Mouse (Mus musculus) cerebellum, postnatal 10 days (tissue): ENCODE measurements at regions not wholly inside any gene's neighbourhood (a gene's known extent, or its start where the extent isn't known, plus 50 kb on each side); places are given as distances from the start of the nearest gene placed in this dataset.
"Not testable (repeated sequence)": the region's sequence is repeated elsewhere in the genome, so short reads cannot be mapped to it uniquely, and the experiment has no call there.

Experiments
- DNase-seq, 2 experiments: peaks; one replicate each; pipeline ENCODE4 v3.0.0; 2021; ENCODE audit warnings: mixed read lengths in 2 of 2

DNA sequence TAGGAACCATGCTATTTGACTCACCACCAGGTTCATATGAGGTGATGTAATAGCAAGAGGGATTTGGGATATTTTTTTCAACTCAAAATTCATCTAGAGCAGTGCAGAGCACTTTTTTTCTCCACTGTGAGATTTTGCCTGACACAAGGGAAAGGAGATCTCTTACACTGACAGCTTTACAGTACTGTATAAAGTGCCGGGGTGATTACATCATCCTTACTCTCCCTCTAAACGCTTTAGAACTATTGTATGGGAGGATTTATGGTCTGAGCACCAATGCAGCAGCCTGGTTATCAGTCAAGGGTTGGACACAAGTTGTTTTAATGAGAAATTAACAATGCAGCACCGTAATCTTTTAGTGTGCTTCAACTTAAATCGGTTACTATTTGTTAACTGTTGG lies 196.5 kb downstream of the Bmp2 start:
- no peak for DNase-seq

DNA sequence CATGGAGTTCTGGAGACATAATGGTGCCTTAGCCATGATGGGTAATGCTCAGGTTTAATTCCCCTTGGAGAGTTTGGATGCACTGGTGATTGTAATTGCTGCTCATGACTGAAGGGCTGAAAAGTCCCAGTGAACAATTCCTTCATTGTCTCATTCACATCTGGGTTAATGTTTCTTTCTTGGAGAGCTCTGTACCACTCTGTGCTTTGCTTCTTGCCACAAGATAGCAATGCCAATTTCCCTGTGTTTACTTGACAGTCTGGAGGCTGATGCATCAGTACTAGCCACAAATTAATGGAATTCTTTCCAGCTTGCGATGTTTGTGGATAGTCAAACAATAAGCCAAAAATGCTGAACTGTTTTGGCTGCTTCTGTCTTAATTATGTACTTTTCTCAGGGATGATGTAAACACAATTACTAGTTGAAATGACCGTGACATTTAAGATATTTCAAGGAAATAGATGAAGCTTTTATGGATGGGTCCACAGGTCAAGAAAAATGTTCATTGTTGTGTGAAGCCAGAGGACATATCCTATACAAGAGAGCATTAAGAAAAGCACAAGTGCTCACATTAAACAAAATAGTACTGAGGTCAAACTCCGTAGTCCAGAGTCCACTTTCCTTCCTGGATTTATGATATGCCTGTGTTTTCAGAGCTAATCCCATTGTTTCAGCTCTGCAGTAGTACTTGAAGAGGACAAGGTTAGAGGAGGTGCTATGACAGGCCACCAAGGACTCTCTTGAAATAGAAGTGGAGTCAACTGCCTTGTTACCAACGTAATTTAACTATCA lies 198.1 kb downstream of the Bmp2 start:
- no peak for DNase-seq

DNA sequence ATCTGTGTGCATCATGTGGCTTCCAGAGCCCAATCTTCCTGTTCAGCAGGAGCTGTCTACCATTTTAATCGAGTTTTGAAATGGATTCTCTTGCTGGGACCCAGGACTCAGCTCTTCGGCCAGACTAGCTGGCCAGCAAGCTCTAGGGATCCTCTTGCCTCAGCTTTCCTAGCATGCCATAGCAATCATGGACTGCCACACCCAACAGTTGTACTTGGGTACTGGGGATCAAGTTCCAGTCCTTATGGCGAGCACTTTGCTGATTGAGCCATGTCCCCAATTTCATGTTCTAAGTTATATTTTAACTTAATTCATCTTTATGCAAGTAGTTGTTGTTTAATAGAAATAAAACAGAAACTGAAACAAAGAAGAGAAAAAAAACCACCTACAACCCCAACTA lies 202.1 kb downstream of the Bmp2 start:
- no peak for DNase-seq

DNA sequence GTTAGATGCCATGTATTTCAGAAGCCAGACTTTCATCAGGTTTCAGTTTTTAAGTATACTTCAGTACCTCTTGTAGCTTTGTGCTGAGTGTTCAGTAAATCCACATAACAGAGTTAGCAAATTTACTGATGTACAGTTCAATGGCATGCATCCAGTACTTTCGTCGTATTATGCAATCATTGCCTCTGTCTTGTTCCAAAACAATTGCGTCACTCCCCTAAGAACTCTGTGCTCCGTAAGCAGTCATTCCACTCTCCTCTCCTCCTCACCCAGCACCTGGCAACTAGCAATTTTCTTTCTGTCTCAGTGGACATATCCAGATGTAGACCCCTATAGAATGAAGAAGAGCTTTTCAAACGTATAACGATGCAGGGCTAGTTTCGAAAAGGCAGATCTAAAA lies 209.5 kb downstream of the Bmp2 start:
- DNase-seq = no peak

DNA sequence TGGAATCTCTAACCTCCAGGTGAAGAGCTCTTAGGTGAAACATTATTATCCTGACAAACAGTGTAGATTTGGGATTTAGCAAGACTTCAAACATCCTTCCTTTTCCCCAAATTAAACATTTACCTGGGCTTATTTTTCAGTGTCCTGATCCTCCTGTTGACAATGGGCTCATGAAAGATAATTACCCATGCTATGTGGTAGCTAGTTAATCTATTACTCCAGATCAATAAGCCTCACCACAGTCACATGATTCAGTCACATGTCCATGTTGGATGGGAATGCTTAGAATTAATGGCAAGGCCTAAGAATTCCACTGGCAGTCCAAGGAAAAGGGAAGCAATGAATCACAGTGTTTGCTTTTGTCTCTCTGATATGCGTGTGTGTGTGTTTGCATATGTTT lies 216.6 kb downstream of the Bmp2 start:
- no peak for DNase-seq

DNA sequence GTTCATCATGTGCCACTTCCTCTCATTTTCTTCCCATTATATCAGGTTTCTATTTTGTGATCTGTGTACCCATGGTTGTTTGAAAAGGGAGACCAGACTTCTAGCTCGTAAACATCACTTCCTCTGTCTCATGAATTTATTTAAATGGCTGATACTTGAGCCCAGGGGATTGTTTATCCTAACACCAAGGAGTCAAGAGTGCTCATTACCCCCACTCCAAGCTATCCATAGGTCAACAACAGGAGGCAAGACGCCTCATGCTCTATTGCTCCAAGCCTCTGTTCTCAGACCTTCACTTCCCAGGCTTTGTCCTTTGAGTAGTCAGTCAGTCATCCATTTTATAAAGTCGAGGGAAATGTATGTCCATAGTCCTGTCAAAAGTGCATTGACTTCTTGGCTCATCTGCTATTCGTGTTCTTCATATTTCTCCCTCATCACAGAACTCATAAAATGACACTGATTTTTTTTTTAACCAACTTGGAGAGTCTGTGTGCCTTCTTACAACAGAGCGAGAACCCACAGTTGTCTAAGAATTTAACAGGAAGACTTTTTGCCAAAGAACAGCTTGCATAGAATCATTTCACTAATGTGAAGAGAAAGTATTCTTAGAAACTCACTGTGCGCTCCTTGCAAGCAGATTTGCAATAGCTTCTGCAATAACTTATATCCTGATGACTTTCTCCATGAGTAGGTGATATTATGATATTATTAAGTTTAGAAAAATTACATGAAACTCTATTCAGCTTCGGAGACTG lies 231.8 kb downstream of the Bmp2 start:
- no peak for DNase-seq

DNA sequence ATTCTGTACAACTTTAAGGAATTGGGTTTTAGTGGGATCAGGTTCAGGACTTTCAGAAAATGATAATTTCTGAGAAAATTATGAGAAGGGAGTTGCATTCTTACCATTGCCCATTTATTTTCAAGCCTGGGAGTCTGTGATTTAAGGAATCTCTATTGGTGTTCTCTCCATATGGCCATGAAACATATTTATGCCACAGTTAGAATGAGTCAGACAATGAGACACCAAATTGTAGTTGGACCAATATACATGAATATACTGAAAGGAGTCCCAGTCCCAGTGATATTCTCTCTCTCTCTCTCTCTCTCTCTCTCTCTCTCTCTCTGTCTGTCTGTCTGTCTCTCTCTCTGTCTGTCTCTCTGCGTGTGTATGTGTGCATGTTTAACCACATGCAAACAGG lies 239.1 kb downstream of the Bmp2 start:
- DNase-seq = no peak

DNA sequence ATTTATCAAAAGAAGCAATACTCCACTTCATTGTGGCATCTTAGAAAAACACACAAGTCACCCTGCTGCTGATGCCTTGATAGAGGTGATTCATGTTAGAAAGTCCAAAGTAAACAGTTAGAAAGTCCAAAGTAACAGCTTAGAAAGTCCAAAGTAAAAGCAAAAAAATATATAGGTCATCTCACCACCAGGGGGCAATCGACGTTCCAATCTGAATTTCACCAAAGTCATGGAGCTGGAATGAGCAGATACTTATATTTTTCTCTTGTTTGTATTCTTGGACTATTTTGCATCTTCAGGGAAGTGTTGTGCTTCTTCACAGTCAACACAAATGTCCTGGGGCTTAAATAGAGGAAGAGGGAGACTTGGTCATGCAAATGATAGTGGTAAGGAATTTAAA lies 241.3 kb downstream of the Bmp2 start:
- peak; percentile 34 to 46 for DNase-seq

DNA sequence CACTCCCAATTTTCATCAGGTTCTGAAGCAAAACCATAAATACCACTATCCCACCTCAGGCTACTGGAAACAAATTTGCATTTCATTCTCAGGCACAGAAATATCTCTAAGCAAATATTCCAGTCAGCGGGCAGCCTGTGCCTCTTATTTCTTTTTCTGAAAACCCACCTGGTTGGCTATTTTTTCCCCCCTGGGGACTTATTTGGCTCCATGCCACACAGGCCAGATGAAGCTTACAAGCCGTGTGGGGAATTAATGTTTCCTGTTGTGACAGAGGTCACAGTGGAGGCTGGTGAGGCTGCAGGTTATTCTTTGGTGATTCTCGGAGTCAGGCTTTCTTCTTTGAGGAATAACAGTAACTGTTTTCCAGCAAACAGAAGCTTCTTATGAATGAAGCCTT lies 250.7 kb downstream of the Bmp2 start:
- peak; percentile 32 to 42 for DNase-seq

DNA sequence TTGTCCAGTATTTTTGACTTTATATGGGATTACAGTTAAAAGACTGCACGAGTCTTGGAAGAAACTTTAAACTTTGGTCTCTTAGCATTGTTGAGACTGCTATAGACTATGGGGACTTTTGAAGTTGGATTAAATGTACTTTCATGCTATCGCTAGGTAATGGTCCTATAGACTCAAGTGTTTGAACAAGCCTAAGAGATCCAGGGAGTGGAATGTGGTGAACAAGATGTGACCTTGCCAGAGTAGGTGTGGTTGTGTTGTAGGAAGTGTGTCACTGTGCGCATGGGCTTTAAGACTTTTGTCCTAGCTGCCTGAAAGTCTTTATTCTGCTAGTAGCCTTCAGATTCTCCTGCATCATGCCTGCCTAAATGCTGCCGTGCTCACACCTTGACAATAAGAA lies 269.5 kb downstream of the Bmp2 start:
- no peak for DNase-seq

DNA sequence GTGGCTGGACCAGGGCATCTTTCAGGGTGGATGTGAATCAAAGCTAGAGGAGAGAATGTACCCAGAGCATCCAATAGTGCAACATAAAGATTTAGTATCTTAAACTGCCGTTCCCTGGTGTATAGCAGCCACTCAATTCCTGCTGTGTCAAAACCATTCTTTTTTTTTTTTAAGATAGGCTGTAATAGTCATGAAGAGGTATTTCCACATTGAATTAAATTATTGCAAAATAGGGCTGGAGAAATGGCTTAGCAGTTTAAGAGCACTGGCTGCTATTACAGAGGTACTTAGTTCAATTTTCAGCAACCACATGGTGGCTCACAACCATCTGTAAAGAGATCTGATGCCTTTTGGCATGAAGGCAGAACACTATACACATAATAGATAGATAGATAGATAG lies 277.4 kb downstream of the Bmp2 start:
- DNase-seq = no peak

DNA sequence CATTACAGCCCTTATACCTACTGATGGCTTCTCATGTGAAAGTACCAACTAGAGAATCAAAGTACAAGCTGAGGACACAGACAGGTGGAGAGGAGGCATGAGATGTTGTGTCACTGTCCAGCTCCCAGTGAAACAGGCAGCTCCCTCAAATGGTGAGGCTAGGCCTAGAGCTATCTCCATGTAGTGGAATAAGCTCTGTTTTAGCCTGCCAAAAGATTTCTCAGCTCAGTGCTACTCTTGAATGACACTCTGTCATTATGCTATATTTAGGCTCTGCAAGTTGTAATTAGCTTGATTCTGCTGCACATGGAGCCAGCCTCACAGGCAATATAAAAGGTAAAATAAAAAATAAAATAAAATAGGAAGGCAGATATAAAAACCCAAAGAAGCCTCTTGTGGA lies 298.5 kb downstream of the Bmp2 start:
- DNase-seq = no peak

DNA sequence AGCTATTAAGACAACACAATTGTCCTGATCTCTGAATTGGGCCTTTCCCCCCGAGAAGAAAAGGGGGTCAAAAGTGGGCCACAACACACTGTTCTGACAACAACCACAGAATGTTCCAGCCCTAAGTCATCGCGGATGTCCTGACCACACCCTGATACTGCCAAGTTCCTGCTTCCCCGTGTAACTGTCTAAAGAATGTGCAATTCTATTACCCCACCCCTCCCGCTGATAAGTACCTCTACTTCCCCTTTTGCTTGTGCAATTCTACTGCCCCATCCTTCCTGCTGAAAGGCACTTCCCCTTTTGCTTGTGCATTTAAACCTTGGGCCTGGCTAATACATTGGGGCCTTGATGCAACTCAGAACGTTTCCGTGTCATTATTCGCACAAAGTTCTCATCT lies 323.0 kb downstream of the Bmp2 start:
- not testable (repeated sequence) for DNase-seq

DNA sequence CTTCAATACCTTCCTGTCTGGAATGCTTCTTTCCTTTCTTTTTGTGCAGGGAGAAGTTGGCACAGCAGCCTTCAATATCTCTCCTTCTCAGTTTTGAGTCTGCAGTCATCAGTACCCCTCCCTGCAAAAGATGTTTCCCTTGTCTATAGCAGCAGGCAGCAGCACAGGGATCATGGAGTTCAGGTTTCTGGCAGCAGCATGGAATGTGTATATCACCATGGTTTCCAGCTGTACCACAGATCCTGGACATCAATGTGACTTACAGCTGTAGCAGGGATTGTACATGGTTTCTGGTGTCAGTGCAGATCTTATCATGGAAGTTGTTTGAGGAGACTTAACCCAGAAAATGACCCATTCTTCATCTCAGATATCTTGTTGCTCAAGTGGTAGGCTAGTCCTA lies 331.7 kb downstream of the Bmp2 start:
- no peak for DNase-seq

DNA sequence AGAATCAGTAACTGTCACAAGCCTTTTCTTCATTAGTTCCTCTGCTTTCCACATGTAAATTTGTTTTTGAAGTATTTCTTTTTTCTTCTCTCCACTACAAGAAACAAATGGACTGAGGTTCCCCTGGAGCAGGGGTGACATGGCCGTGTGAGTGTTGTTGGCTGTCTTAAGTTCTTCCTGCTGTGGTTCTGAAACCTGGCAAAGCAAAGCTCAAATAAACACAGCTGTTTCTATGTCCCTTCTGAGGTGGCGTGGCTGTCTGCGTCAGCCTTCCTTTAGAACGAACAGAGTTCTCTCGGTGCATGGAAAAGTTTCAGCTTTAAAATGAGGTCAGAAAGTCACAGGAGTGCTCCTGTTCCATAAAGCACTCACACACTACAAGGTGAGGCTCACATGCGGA lies 354.3 kb downstream of the Bmp2 start:
- no peak for DNase-seq
